Mouse (Mus musculus) C2C12 (cell line): ENCODE results near the gene 5730480H06Rik. TPM values are rescaled to one million over a fixed set of nuclear protein-coding genes. Genes with fewer than 3 reads are reported as not detected.

Experiments
- H3K27me3 ChIP-seq: one replicate; pipeline ENCODE4 v1.6.1; 2011; ENCODE audit not compliant: control insufficient read depth, insufficient read depth, insufficient read length
- H3K36me3 ChIP-seq: one replicate; pipeline ENCODE4 v1.6.1; 2011; ENCODE audit not compliant: control insufficient read depth, insufficient read depth
- H3K4me3 ChIP-seq: one replicate; pipeline ENCODE4 v1.5.1; 2011; ENCODE audit warnings: mild to moderate bottlenecking, control low read depth; ENCODE audit not compliant: poor library complexity, insufficient read depth, severe bottlenecking
- H3K79me2 ChIP-seq: one replicate; pipeline ENCODE4 v1.6.1; 2011; ENCODE audit not compliant: control insufficient read depth, insufficient read depth
- H3K79me3 ChIP-seq: one replicate; pipeline ENCODE4 v1.6.1; 2011; ENCODE audit warnings: low read depth, control low read depth
- H3ac ChIP-seq: one replicate; pipeline ENCODE3; 2011; ENCODE audit warnings: low read depth; ENCODE audit not compliant: control insufficient read depth, insufficient read length
- CEBPB ChIP-seq: IDR thresholded peaks from one replicate; pipeline ENCODE4 v1.6.1; 2011; ENCODE audit warnings: low read depth, mild to moderate bottlenecking, control low read depth, moderate library complexity
- CTCF ChIP-seq: IDR thresholded peaks from one replicate; pipeline ENCODE4 v1.5.1; 2011; ENCODE audit not compliant: control insufficient read depth, insufficient read depth, insufficient read length
- FOSL1 ChIP-seq: IDR thresholded peaks from one replicate; pipeline ENCODE4 v1.8.0; 2011; ENCODE audit warnings: mild to moderate bottlenecking, low read length; ENCODE audit not compliant: poor library complexity, insufficient read depth, severe bottlenecking
- MAX ChIP-seq: IDR thresholded peaks from one replicate; pipeline ENCODE4 v1.6.1; 2011; ENCODE audit warnings: mild to moderate bottlenecking, control low read depth
- MYOD1 ChIP-seq: IDR thresholded peaks from one replicate; pipeline ENCODE4 v1.6.1; 2011; ENCODE audit warnings: low read depth; ENCODE audit not compliant: control insufficient read depth, insufficient read length
- MYOG ChIP-seq: IDR thresholded peaks from one replicate; pipeline ENCODE4 v1.6.1; 2011; ENCODE audit not compliant: control insufficient read depth, insufficient read length; ENCODE audit errors: extremely low read depth
- USF1 ChIP-seq: IDR thresholded peaks from one replicate; pipeline ENCODE4 v1.6.1; 2011; ENCODE audit warnings: low read depth, mild to moderate bottlenecking, control low read depth, moderate library complexity
- polyA plus RNA-seq: library from polyadenylated mRNA; unstranded; fragments of >200 nt; fragmentation: generic; extraction: Trizol; gene quantifications from one replicate; pipeline ENCODE4 v1.2.1, GENCODE M21; 2012; ENCODE audit warnings: missing spikeins

5730480H06Rik gene
- polyA plus RNA-seq, 1 experiment = 7.9 TPM

GRCm38 (mm10) chr5:48345095-48345982, 17.6 kb downstream of the 5730480H06Rik start:
- H3K79me3 ChIP-seq = no peaks in the 10 kb centered on the region
- no peak overlapping the region for H3K4me3 ChIP-seq
- no peaks in the 10 kb centered on the region for H3K79me2 ChIP-seq
- no peaks in the 10 kb centered on the region for H3K27me3 ChIP-seq
- H3ac ChIP-seq = no peak overlapping the region
- TF ChIP-seq MYOD1 (no peak), CTCF (no peak), MYOG (no peak), MAX (no peak), CEBPB (no peak), USF1 (no peak), FOSL1 (no peak)
- no peaks in the 10 kb centered on the region for H3K36me3 ChIP-seq

GRCm38 (mm10) chr5:48345983-48346648, 18.4 kb downstream of the 5730480H06Rik start:
- TF ChIP-seq CTCF = no peak
- TF ChIP-seq USF1 = no peak
- TF ChIP-seq CEBPB = no peak
- TF ChIP-seq MYOD1 = no peak
- no peak for TF ChIP-seq MAX
- TF ChIP-seq FOSL1 = no peak
- no peak for TF ChIP-seq MYOG
- Histone ChIP-seq H3K4me3 (no peak overlapping the region), H3ac (no peak overlapping the region), H3K36me3 (no peaks in the 10 kb centered on the region), H3K79me3 (no peaks in the 10 kb centered on the region), H3K27me3 (no peaks in the 10 kb centered on the region), H3K79me2 (no peaks in the 10 kb centered on the region)

DNA sequence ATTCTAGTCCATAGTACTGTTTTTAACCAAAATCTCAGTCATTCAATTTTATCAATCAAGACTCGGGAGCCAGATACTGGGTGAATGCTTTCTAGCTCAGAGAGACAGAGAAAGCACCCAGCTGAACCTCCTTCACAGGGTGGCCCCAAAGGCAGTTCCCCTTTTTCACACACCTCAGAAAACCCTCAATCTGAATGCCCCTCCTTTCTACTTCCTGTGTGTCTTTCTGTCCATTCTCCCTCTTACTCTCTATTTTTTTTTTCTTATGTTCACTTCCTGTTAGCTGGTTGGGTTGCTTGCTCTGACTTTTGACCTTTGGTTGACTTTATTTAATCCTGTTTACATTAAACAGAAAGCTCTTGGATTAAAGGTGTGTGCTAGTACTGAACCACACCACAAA, 21.6 kb downstream of the 5730480H06Rik start:
- no peaks in the 10 kb centered on the region for H3K27me3 ChIP-seq
- no peaks in the 10 kb centered on the region for H3K79me3 ChIP-seq
- TF ChIP-seq CEBPB (no peak), FOSL1 (no peak), CTCF (no peak), MYOG (no peak)
- H3K4me3 ChIP-seq = no peak overlapping the region
- H3K36me3 ChIP-seq = no peaks in the 10 kb centered on the region
- H3K79me2 ChIP-seq = no peaks in the 10 kb centered on the region
- H3ac ChIP-seq = no peak overlapping the region

DNA sequence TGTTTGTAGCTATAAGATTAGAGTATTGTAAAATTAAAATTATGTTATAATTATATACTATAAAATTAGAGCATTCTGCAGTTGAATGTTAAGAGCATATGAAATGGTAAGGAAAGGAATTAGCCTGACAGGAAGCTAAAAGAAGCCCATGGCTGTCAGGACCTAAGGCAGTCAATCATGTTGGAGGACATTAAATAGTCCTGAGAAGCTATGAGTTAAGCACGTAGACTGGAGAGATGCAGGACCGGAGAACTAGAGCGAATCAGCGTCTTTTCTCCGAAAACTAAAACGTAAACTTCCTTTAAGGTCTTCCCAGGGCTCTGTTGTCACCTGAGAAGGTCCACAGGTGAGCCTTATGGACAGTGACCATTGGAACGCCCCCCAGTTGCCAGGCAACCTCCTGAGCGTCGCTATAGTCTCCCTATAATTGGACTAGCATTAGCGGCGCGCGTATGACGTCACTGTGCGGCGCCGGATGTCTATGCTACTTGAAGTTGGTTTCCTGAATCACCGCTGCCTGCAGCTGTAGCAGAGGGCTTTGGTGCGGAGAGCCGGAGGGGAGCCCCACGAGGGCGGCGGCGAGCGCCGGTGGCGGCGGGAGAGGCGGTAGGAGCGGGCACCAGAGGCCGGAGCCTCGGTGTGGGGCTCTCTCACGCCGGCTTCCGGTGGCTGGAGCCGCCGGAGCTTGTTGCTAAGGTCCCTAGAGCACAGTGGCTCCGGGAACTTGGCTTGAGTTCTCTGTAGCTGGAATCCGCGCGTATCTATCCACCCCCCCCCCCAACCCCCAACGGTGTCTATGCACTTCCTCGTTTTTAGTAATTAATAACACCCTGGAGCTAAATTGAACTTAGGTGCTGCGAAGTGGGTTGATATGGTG, 44.4 kb downstream of the 5730480H06Rik start:
- peak overlapping the region; percentile 57 for H3K4me3 ChIP-seq
- peaks cover 3% of the 10 kb centered on the region for H3K79me3 ChIP-seq
- H3ac ChIP-seq = peak overlapping the region; percentile 74
- H3K27me3 ChIP-seq = no peaks in the 10 kb centered on the region
- peaks cover 13% of the 10 kb centered on the region for H3K79me2 ChIP-seq
- TF ChIP-seq USF1 (no peak), MYOD1 (no peak), MAX (peak; percentile 25)
- peaks cover 21% of the 10 kb centered on the region for H3K36me3 ChIP-seq

DNA sequence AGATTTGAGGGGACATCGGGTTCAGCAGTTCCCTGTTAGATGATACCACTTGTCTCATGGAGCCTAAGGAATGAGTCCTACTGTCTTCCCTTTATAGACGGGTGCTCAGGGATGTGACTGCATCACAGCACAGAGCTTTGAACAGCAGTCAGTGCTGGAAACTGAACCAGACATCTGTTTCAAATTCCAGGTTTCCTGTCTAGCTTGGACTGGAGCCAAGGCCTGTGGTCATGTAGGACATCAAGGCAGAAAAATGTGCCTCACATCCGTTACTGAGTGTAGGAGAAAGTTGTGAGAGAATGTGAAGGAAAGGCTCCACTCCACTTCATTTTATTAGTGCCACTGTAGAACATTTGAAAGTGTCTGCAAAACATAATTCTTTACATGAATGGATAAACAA, 74.7 kb downstream of the 5730480H06Rik start:
- no peaks in the 10 kb centered on the region for H3K79me3 ChIP-seq
- peaks cover 10% of the 10 kb centered on the region for H3K36me3 ChIP-seq
- no peaks in the 10 kb centered on the region for H3K79me2 ChIP-seq
- no peaks in the 10 kb centered on the region for H3K27me3 ChIP-seq
- TF ChIP-seq USF1 = no peak
- no peak for TF ChIP-seq FOSL1
- TF ChIP-seq MYOD1 = no peak
- TF ChIP-seq MYOG = no peak
- TF ChIP-seq MAX = no peak
- TF ChIP-seq CTCF = no peak
- TF ChIP-seq CEBPB = no peak
- no peak overlapping the region for H3ac ChIP-seq
- no peak overlapping the region for H3K4me3 ChIP-seq

DNA sequence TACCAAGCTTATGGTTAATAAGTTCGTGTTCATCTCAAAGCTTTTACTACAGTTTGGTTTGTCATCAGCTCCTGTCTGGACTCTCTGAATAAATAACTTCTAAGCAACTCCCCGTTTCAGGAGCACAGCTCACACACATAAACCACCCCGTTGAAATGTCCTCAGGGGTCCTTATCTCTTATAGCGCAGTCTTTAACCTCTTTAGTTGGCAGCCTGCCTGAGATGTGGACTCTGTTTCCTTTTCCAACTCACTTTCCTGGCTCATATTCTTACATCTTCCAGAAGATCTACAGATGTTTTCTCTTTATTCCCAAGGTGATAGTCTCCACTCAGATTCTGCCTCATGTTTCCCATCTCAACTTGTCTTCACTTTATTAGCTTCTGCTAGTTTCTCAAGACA, 80.5 kb downstream of the 5730480H06Rik start:
- H3K36me3 ChIP-seq = no peaks in the 10 kb centered on the region
- no peaks in the 10 kb centered on the region for H3K27me3 ChIP-seq

More for the DNA sequence above, 80.5 kb downstream of the 5730480H06Rik start:
- no peak overlapping the region for H3ac ChIP-seq
- no peaks in the 10 kb centered on the region for H3K79me3 ChIP-seq
- no peaks in the 10 kb centered on the region for H3K79me2 ChIP-seq
- no peak overlapping the region for H3K4me3 ChIP-seq
- TF ChIP-seq MAX = no peak
- no peak for TF ChIP-seq MYOG
- no peak for TF ChIP-seq USF1
- no peak for TF ChIP-seq CEBPB
- TF ChIP-seq CTCF = no peak
- TF ChIP-seq FOSL1 = no peak
- TF ChIP-seq MYOD1 = no peak
